Mouse (Mus musculus) forebrain, embryonic 10.5 days (tissue): ENCODE results near the gene Dvl1. TPM values are rescaled to one million over a fixed set of nuclear protein-coding genes. Genes with fewer than 3 reads are reported as not detected.

Experiments used
- DNase-seq: peaks from one replicate; pipeline ENCODE4 v3.0.0-alpha.2; 2017; ENCODE audit warnings: low spot score; ENCODE audit errors: extremely low spot score
- H3K27ac ChIP-seq: fragments of 300-500 bp; sonication (generic); 2 replicates; pipeline ENCODE4 v1.5.1; 2016; ENCODE audit warnings: mild to moderate bottlenecking
- H3K27me3 ChIP-seq: fragments of 300-500 bp; sonication (generic); 2 replicates; pipeline ENCODE4 v1.6.1; 2016; ENCODE audit warnings: mild to moderate bottlenecking; ENCODE audit not compliant: poor library complexity, severe bottlenecking
- H3K36me3 ChIP-seq: fragments of 300-500 bp; sonication (generic); replicated peaks from 2 replicates; pipeline ENCODE4 v1.6.1; 2016; ENCODE audit warnings: mild to moderate bottlenecking, moderate library complexity
- H3K4me1 ChIP-seq: fragments of 300-500 bp; sonication (generic); 2 replicates; pipeline ENCODE4 v1.6.1; 2016
- H3K4me3 ChIP-seq: fragments of 300-500 bp; sonication (generic); 2 replicates; pipeline ENCODE4 v1.5.1; 2016; ENCODE audit warnings: mild to moderate bottlenecking, moderate library complexity
- H3K9me3 ChIP-seq: fragments of 300-500 bp; sonication (generic); 2 replicates; pipeline ENCODE4 v1.6.1; 2016; ENCODE audit warnings: mild to moderate bottlenecking, moderate library complexity
- WGBS: fragments of 180-500 bp; shearing (Covaris S2); methylation state at CpG from one replicate; pipeline ENCODE4 v1.1.7; 2016; 5-methylcytosine and 5-hydroxymethylcytosine counted together
- polyA plus RNA-seq: library from polyadenylated mRNA; unstranded; fragments of >200 nt; fragmentation: Nextera tagmentation; extraction: Ambion mirVana; gene quantifications from 2 replicates; pipeline ENCODE4 v1.2.1, GENCODE M21; 2016

Gene Dvl1
- polyA plus RNA-seq, 1 experiment from 2014 or later, result 5.3 TPM

- Histone ChIP-seq H3K27ac (no peak overlapping the region), H3K4me3 (no peak overlapping the region), H3K9me3 (no peaks in the 10 kb centered on the region), H3K27me3 (peaks cover 30% of the 10 kb centered on the region), H3K4me1 (peaks cover 52% of the 10 kb centered on the region), H3K36me3 (peaks cover 24% of the 10 kb centered on the region)
- DNase-seq, result no peak
- WGBS, result 91% methylated on average over 5 of the region's 5 CpGs
Measured at GRCm38 (mm10) chr4:155843231-155843630, 4.0 kb upstream of the Dvl1 start.

- 2% methylated on average over 69 of the region's 69 CpGs for WGBS
- peak overlapping the region; percentile 90 for H3K27ac ChIP-seq
- DNase-seq, result peak; percentile 63
Measured at GRCm38 (mm10) chr4:155847591-155848352, 570 bp downstream of the Dvl1 start.

GRCm38 (mm10) chr4:155848434-155849095, 1.4 kb downstream of the Dvl1 start:
- no peaks in the 10 kb centered on the region for H3K9me3 ChIP-seq
- DNase-seq, result no peak
- H3K4me1 ChIP-seq, result peaks cover 40% of the 10 kb centered on the region
- H3K27ac ChIP-seq, result peak overlapping the region; percentile 90
- peaks cover 30% of the 10 kb centered on the region for H3K36me3 ChIP-seq
- H3K27me3 ChIP-seq, result no peaks in the 10 kb centered on the region
- WGBS, result 58% methylated on average over 7 of the region's 7 CpGs
- peak overlapping the region; percentile 88 for H3K4me3 ChIP-seq

More at GRCm38 (mm10) chr4:155847591-155848352, 570 bp downstream of the Dvl1 start:
- peak overlapping the region; percentile 88 for H3K4me3 ChIP-seq
- H3K9me3 ChIP-seq, result no peaks in the 10 kb centered on the region
- H3K36me3 ChIP-seq, result peaks cover 30% of the 10 kb centered on the region
- H3K27me3 ChIP-seq, result peaks cover 1% of the 10 kb centered on the region
- peaks cover 40% of the 10 kb centered on the region for H3K4me1 ChIP-seq

DNA sequence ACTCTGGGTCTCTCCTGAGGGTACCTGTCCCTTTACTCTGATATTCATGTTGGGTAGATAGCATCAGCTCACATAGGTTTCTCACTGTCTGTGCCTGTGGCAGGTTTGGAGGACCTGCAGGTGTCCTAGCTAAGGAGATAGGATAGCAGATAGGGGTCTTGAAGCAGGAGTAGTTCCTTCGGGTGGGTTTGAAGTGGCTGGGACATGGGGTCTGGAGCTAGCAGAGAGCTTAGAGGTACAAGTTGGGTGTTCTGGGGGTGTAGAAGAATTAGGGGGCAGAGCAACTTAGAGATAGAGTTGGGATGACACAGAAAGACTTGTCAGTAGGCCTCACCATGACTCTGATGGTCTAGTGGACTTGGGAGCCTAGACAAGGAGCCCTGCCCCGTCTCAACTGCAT, 2.2 kb downstream of the Dvl1 start:
- peak overlapping the region; percentile 88; the same call in 1 of the 2 replicates for H3K4me3 ChIP-seq

GRCm38 (mm10) chr4:155849792-155850451, 2.7 kb downstream of the Dvl1 start:
- H3K36me3 ChIP-seq, result peaks cover 38% of the 10 kb centered on the region
- no peaks in the 10 kb centered on the region for H3K27me3 ChIP-seq
- 92% methylated on average over 3 of the region's 3 CpGs for WGBS
- H3K4me3 ChIP-seq, result peak overlapping the region; percentile 6; the same call in 1 of the 2 replicates
- no peaks in the 10 kb centered on the region for H3K9me3 ChIP-seq
- no peak for DNase-seq
- H3K27ac ChIP-seq, result no peak overlapping the region
- peaks cover 40% of the 10 kb centered on the region for H3K4me1 ChIP-seq

More for the DNA sequence above, 2.2 kb downstream of the Dvl1 start:
- peaks cover 33% of the 10 kb centered on the region for H3K36me3 ChIP-seq
- no peaks in the 10 kb centered on the region for H3K9me3 ChIP-seq
- H3K4me1 ChIP-seq, result peaks cover 40% of the 10 kb centered on the region
- H3K27ac ChIP-seq, result no peak overlapping the region
- H3K27me3 ChIP-seq, result no peaks in the 10 kb centered on the region
- no peak for DNase-seq
- WGBS, result 88% methylated on average over 2 of the region's 2 CpGs

- Histone ChIP-seq H3K36me3 (peaks cover 53% of the 10 kb centered on the region), H3K27ac (no peak overlapping the region), H3K4me3 (no peak overlapping the region), H3K27me3 (no peaks in the 10 kb centered on the region), H3K4me1 (peaks cover 39% of the 10 kb centered on the region), H3K9me3 (no peaks in the 10 kb centered on the region)
- 94% methylated on average over 3 of the region's 3 CpGs for WGBS
- no peak for DNase-seq
Measured at GRCm38 (mm10) chr4:155851368-155851767, 4.2 kb downstream of the Dvl1 start.

- Histone ChIP-seq H3K4me3 (no peak overlapping the region), H3K9me3 (no peaks in the 10 kb centered on the region), H3K36me3 (peaks cover 59% of the 10 kb centered on the region), H3K27me3 (no peaks in the 10 kb centered on the region), H3K27ac (no peak overlapping the region), H3K4me1 (peaks cover 33% of the 10 kb centered on the region)
- DNase-seq, result no peak
- 86% methylated on average over 2 of the region's 2 CpGs for WGBS
Measured at GRCm38 (mm10) chr4:155851951-155852411, 4.8 kb downstream of the Dvl1 start.

- 92% methylated on average over 9 of the region's 9 CpGs for WGBS
- Histone ChIP-seq H3K27me3 (no peaks in the 10 kb centered on the region), H3K4me1 (peaks cover 22% of the 10 kb centered on the region), H3K9me3 (no peaks in the 10 kb centered on the region), H3K27ac (no peak overlapping the region), H3K4me3 (no peak overlapping the region), H3K36me3 (peaks cover 73% of the 10 kb centered on the region)
- no peak for DNase-seq
Measured at GRCm38 (mm10) chr4:155853421-155853820, 6.2 kb downstream of the Dvl1 start.

- Histone ChIP-seq H3K9me3 (no peaks in the 10 kb centered on the region), H3K4me3 (no peak overlapping the region), H3K27ac (no peak overlapping the region), H3K27me3 (no peaks in the 10 kb centered on the region), H3K36me3 (peaks cover 87% of the 10 kb centered on the region), H3K4me1 (peaks cover 6% of the 10 kb centered on the region)
- 98% methylated on average over 12 of the region's 12 CpGs for WGBS
- DNase-seq, result no peak
Measured at GRCm38 (mm10) chr4:155854991-155855390, 7.8 kb downstream of the Dvl1 start.

GRCm38 (mm10) chr4:155856071-155856470, 8.9 kb downstream of the Dvl1 start:
- Histone ChIP-seq H3K27ac (no peak overlapping the region), H3K9me3 (no peaks in the 10 kb centered on the region), H3K4me3 (no peak overlapping the region), H3K27me3 (no peaks in the 10 kb centered on the region), H3K4me1 (no peaks in the 10 kb centered on the region), H3K36me3 (peaks cover 89% of the 10 kb centered on the region)
- DNase-seq, result no peak
- 93% methylated on average over 12 of the region's 12 CpGs for WGBS

- no peak for DNase-seq
- Histone ChIP-seq H3K36me3 (peaks cover 94% of the 10 kb centered on the region), H3K4me1 (no peaks in the 10 kb centered on the region), H3K27ac (no peak overlapping the region), H3K9me3 (no peaks in the 10 kb centered on the region), H3K27me3 (no peaks in the 10 kb centered on the region), H3K4me3 (no peak overlapping the region)
- WGBS, result 92% methylated on average over 3 of the region's 3 CpGs
Measured at GRCm38 (mm10) chr4:155856881-155857280, 9.7 kb downstream of the Dvl1 start.

- DNase-seq, result peak; percentile 74
- H3K4me3 ChIP-seq, result no peak overlapping the region
- peaks cover 77% of the 10 kb centered on the region for H3K36me3 ChIP-seq
- H3K27me3 ChIP-seq, result no peaks in the 10 kb centered on the region
- no peaks in the 10 kb centered on the region for H3K9me3 ChIP-seq
- WGBS, result 31% methylated on average over 13 of the region's 13 CpGs
- H3K27ac ChIP-seq, result no peak overlapping the region
- no peaks in the 10 kb centered on the region for H3K4me1 ChIP-seq
Measured at GRCm38 (mm10) chr4:155859318-155859717, 12.1 kb downstream of the Dvl1 start.
